Mouse (Mus musculus): Measurements from ENCODE around the gene Armc12. TPM values are rescaled to one million over a fixed set of nuclear protein-coding genes. Genes with fewer than 3 reads are reported as not detected.

Gene Armc12
- polyA plus RNA-seq, 1 experiment: not detected

GRCm38 (mm10) chr17:28560598-28560997 is 30.0 kb downstream of the Armc12 start, which contains the start of gene Clps:
Gene Clps (minus strand): TSS chr17:28560766.
- Histone ChIP-seq H3K9me3 (replicated peaks; ENCODE audit: control insufficient read depth, insufficient read depth, low read length, poor library complexity, severe bottlenecking) (no peaks in the 10 kb centered on the region), H3K36me3 (ENCODE audit: control insufficient read depth, insufficient read depth, low read length, poor library complexity, severe bottlenecking) (no peaks in the 10 kb centered on the region), H3K9ac (ENCODE audit: low read depth, poor library complexity, severe bottlenecking) (no peak within 1 kb of the TSS), H3K4me3 (ENCODE audit: low read depth, low read length) (no peak within 1 kb of the TSS), H3K27ac (ENCODE audit: insufficient read depth, low read length) (no peak within 1 kb of the TSS), H3K4me1 (ENCODE audit: control insufficient read depth, insufficient read depth, low read length) (peaks cover 3% of the 10 kb centered on the region), H3K27me3 (ENCODE audit: control insufficient read depth, insufficient read depth, low read length, poor library complexity, severe bottlenecking) (no peaks in the 10 kb centered on the region)
- TF ChIP-seq EP300 (IDR thresholded peaks at IDR 0.05; ENCODE audit: insufficient read depth, low read depth, low read length) (no peak), CTCF (IDR thresholded peaks at IDR 0.05; ENCODE audit: low read depth, low read length) (no peak), POLR2A (IDR thresholded peaks at IDR 0.05; ENCODE audit: insufficient read depth, low read length) (no peak)

- Histone ChIP-seq H3K9me3 (replicated peaks; ENCODE audit: control insufficient read depth, insufficient read depth, low read length, poor library complexity, severe bottlenecking) (no peaks in the 10 kb centered on the region), H3K9ac (ENCODE audit: low read depth, poor library complexity, severe bottlenecking) (no peak overlapping the region), H3K4me3 (ENCODE audit: low read depth, low read length) (no peak overlapping the region), H3K4me1 (ENCODE audit: control insufficient read depth, insufficient read depth, low read length) (peaks cover under 1% of the 10 kb centered on the region), H3K36me3 (ENCODE audit: control insufficient read depth, insufficient read depth, low read length, poor library complexity, severe bottlenecking) (no peaks in the 10 kb centered on the region), H3K27ac (ENCODE audit: insufficient read depth, low read length) (no peak overlapping the region), H3K27me3 (ENCODE audit: control insufficient read depth, insufficient read depth, low read length, poor library complexity, severe bottlenecking) (no peaks in the 10 kb centered on the region)
- TF ChIP-seq CTCF (IDR thresholded peaks at IDR 0.05; ENCODE audit: low read depth, low read length): no peak
- no peak for TF ChIP-seq POLR2A (IDR thresholded peaks at IDR 0.05; ENCODE audit: insufficient read depth, low read length)
- no peak for TF ChIP-seq EP300 (IDR thresholded peaks at IDR 0.05; ENCODE audit: insufficient read depth, low read depth, low read length)
Measured at GRCm38 (mm10) chr17:28561613-28562012, 31.0 kb downstream of the Armc12 start.

GRCm38 (mm10) chr17:28565181-28565580 is 34.6 kb downstream of the Armc12 start:
- Histone ChIP-seq H3K27me3 (ENCODE audit: control insufficient read depth, insufficient read depth, low read length, poor library complexity, severe bottlenecking) (no peaks in the 10 kb centered on the region), H3K4me1 (ENCODE audit: control insufficient read depth, insufficient read depth, low read length) (peaks cover 1% of the 10 kb centered on the region), H3K9me3 (replicated peaks; ENCODE audit: control insufficient read depth, insufficient read depth, low read length, poor library complexity, severe bottlenecking) (no peaks in the 10 kb centered on the region), H3K9ac (ENCODE audit: low read depth, poor library complexity, severe bottlenecking) (no peak overlapping the region), H3K4me3 (ENCODE audit: low read depth, low read length) (no peak overlapping the region), H3K36me3 (ENCODE audit: control insufficient read depth, insufficient read depth, low read length, poor library complexity, severe bottlenecking) (no peaks in the 10 kb centered on the region), H3K27ac (ENCODE audit: insufficient read depth, low read length) (no peak overlapping the region)
- TF ChIP-seq POLR2A (IDR thresholded peaks at IDR 0.05; ENCODE audit: insufficient read depth, low read length) (no peak), EP300 (IDR thresholded peaks at IDR 0.05; ENCODE audit: insufficient read depth, low read depth, low read length) (no peak), CTCF (IDR thresholded peaks at IDR 0.05; ENCODE audit: low read depth, low read length) (no peak)

DNA sequence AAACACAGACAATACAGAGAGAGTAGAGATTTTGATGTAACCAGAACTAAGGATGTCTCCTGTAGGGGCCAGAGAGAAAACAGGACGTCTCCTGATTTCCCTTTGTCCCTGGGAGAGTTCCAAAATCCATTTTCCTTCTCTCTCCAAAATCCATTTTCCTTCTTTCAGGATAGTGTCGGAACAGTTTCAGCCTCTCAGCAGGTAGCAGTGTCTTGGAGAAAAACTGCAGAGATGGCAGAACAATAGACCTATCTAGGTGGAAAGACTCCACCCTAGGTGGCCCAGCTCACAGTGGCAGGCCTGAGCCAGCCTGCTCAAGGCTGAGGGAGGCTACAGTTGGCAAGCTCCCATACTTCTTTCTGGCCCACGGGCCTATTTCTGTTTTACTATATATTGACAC is 36.9 kb downstream of the Armc12 start:
- H3K9me3 ChIP-seq (replicated peaks; ENCODE audit: control insufficient read depth, insufficient read depth, low read length, poor library complexity, severe bottlenecking): no peaks in the 10 kb centered on the region
- no peaks in the 10 kb centered on the region for H3K27me3 ChIP-seq (ENCODE audit: control insufficient read depth, insufficient read depth, low read length, poor library complexity, severe bottlenecking)
- peaks cover 1% of the 10 kb centered on the region for H3K4me1 ChIP-seq (ENCODE audit: control insufficient read depth, insufficient read depth, low read length)
- no peaks in the 10 kb centered on the region for H3K36me3 ChIP-seq (ENCODE audit: control insufficient read depth, insufficient read depth, low read length, poor library complexity, severe bottlenecking)
- TF ChIP-seq EP300 (IDR thresholded peaks at IDR 0.05; ENCODE audit: insufficient read depth, low read depth, low read length): no peak
- no peak for TF ChIP-seq POLR2A (IDR thresholded peaks at IDR 0.05; ENCODE audit: insufficient read depth, low read length)
- no peak for TF ChIP-seq CTCF (IDR thresholded peaks at IDR 0.05; ENCODE audit: low read depth, low read length)
- no peak overlapping the region for H3K9ac ChIP-seq (ENCODE audit: low read depth, poor library complexity, severe bottlenecking)
- H3K27ac ChIP-seq (ENCODE audit: insufficient read depth, low read length): peak overlapping the region; percentile 64
- no peak overlapping the region for H3K4me3 ChIP-seq (ENCODE audit: low read depth, low read length)

- no peaks in the 10 kb centered on the region for H3K9me3 ChIP-seq (replicated peaks; ENCODE audit: control insufficient read depth, insufficient read depth, low read length, poor library complexity, severe bottlenecking)
- peaks cover 1% of the 10 kb centered on the region for H3K4me1 ChIP-seq (ENCODE audit: control insufficient read depth, insufficient read depth, low read length)
- no peak overlapping the region for H3K27ac ChIP-seq (ENCODE audit: insufficient read depth, low read length)
- H3K4me3 ChIP-seq (ENCODE audit: low read depth, low read length): no peak overlapping the region
- H3K9ac ChIP-seq (ENCODE audit: low read depth, poor library complexity, severe bottlenecking): no peak overlapping the region
- TF ChIP-seq CTCF (IDR thresholded peaks at IDR 0.05; ENCODE audit: low read depth, low read length) (no peak), EP300 (IDR thresholded peaks at IDR 0.05; ENCODE audit: insufficient read depth, low read depth, low read length) (no peak), POLR2A (IDR thresholded peaks at IDR 0.05; ENCODE audit: insufficient read depth, low read length) (no peak)
- H3K36me3 ChIP-seq (ENCODE audit: control insufficient read depth, insufficient read depth, low read length, poor library complexity, severe bottlenecking): no peaks in the 10 kb centered on the region
- no peaks in the 10 kb centered on the region for H3K27me3 ChIP-seq (ENCODE audit: control insufficient read depth, insufficient read depth, low read length, poor library complexity, severe bottlenecking)
Measured at GRCm38 (mm10) chr17:28571868-28572267, 41.3 kb downstream of the Armc12 start.

DNA sequence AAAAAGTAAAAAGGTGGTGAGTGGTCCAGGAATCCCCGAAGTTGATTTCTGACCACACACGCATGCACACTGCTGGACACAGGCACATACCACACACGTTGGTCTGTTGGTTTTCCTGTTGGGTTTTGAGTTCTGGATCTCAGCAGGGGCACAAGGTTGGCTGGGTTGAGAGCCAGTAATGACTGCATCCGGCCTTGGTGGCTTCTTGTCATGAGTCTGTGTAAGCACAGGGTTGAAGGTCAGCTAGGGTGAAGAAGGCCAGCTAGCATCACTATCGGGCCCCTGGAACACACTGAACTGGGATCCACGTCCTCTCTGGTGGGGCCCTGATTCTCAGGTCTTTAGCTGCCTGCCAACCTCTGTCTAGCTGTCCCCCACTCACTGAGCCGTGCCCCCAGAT is 41.9 kb downstream of the Armc12 start:
- Histone ChIP-seq H3K4me1 (ENCODE audit: control insufficient read depth, insufficient read depth, low read length) (peaks cover 1% of the 10 kb centered on the region), H3K4me3 (ENCODE audit: low read depth, low read length) (no peak overlapping the region), H3K36me3 (ENCODE audit: control insufficient read depth, insufficient read depth, low read length, poor library complexity, severe bottlenecking) (no peaks in the 10 kb centered on the region), H3K9me3 (replicated peaks; ENCODE audit: control insufficient read depth, insufficient read depth, low read length, poor library complexity, severe bottlenecking) (no peaks in the 10 kb centered on the region), H3K9ac (ENCODE audit: low read depth, poor library complexity, severe bottlenecking) (no peak overlapping the region), H3K27ac (ENCODE audit: insufficient read depth, low read length) (no peak overlapping the region), H3K27me3 (ENCODE audit: control insufficient read depth, insufficient read depth, low read length, poor library complexity, severe bottlenecking) (no peaks in the 10 kb centered on the region)
- TF ChIP-seq POLR2A (IDR thresholded peaks at IDR 0.05; ENCODE audit: insufficient read depth, low read length): no peak
- TF ChIP-seq EP300 (IDR thresholded peaks at IDR 0.05; ENCODE audit: insufficient read depth, low read depth, low read length): no peak
- no peak for TF ChIP-seq CTCF (IDR thresholded peaks at IDR 0.05; ENCODE audit: low read depth, low read length)
